Mouse (Mus musculus) limb, embryonic 14.5 days (tissue): ENCODE data around the gene Atg4a-ps. TPM values are rescaled to one million over a fixed set of nuclear protein-coding genes. Genes with fewer than 3 reads are reported as not detected.

Experiments used
- ATAC-seq: fragments of 200-750 bp; cut with Nextera tagmentation; 2 replicates; pipeline ENCODE4 v1.8.0; 2017; ENCODE audit warnings: low read depth, moderate number of reproducible peaks, moderate TSS enrichment; ENCODE audit not compliant: low FRiP score
- DNase-seq: peaks from one replicate; pipeline ENCODE4 v3.0.0-alpha.2; 2015; ENCODE audit warnings: low spot score
- H3K27ac ChIP-seq: fragments of 300-500 bp; sonication (generic); replicated peaks from 2 replicates; pipeline ENCODE4 v1.5.1; 2014; ENCODE audit warnings: low read depth, mild to moderate bottlenecking, low read length, moderate library complexity, mixed read lengths
- H3K27me3 ChIP-seq: fragments of 300-500 bp; sonication (generic); 2 replicates; pipeline ENCODE4 v1.6.1; 2014; ENCODE audit warnings: low read length, mixed read lengths; ENCODE audit not compliant: control insufficient read depth, insufficient read depth
- H3K36me3 ChIP-seq: fragments of 300-500 bp; sonication (generic); 2 replicates; pipeline ENCODE4 v1.6.1; 2014; ENCODE audit warnings: mild to moderate bottlenecking, low read length, moderate library complexity, mixed read lengths; ENCODE audit not compliant: control insufficient read depth, insufficient read depth
- H3K4me1 ChIP-seq: fragments of 300-500 bp; sonication (generic); 2 replicates; pipeline ENCODE4 v1.6.1; 2014; ENCODE audit warnings: antibody characterized with exemption, low read length, mixed read lengths; ENCODE audit not compliant: control insufficient read depth, insufficient read depth
- H3K4me2 ChIP-seq: fragments of 300-500 bp; sonication (generic); replicated peaks from 2 replicates; pipeline ENCODE4 v1.6.1; 2014; ENCODE audit warnings: low read depth, mild to moderate bottlenecking, low read length, moderate library complexity; ENCODE audit not compliant: severe bottlenecking
- H3K4me3 ChIP-seq: fragments of 300-500 bp; sonication (generic); replicated peaks from 2 replicates; pipeline ENCODE4 v1.5.1; 2014; ENCODE audit warnings: low read length
- H3K9ac ChIP-seq: fragments of 300-500 bp; sonication (generic); 2 replicates; pipeline ENCODE4 v1.6.1; 2014; ENCODE audit warnings: mild to moderate bottlenecking, low read depth, low read length, moderate library complexity; ENCODE audit not compliant: severe bottlenecking
- H3K9me3 ChIP-seq: fragments of 300-500 bp; sonication (generic); 2 replicates; pipeline ENCODE4 v1.6.1; 2016; ENCODE audit warnings: low read length; ENCODE audit not compliant: control insufficient read depth
- POLR2A ChIP-seq: fragments of 200-500 bp; IDR thresholded peaks from 2 replicates; pipeline ENCODE4 v1.8.0; 2012; ENCODE audit warnings: inconsistent platforms, mild to moderate bottlenecking, moderate library complexity, borderline replicate concordance; ENCODE audit not compliant: insufficient read depth, insufficient read length; ENCODE audit errors: extremely low read depth
- WGBS: fragments of 180-500 bp; shearing (Covaris S2); extraction: QIAGEN DNeasy Blood & Tissue Kit; methylation state at CpG from one replicate; pipeline ENCODE4 v1.1.7; 2014; 5-methylcytosine and 5-hydroxymethylcytosine counted together
- polyA plus RNA-seq, 2 experiments: library from polyadenylated mRNA; depleted of rRNA in 1 of 2; stranded (reverse) in 1 of 2; unstranded in 1 of 2; fragments of >200 nt; fragmentation: Nextera tagmentation in 1 of 2; extraction: Ambion mirVana in 1 of 2; gene quantifications; 2 replicates each; pipeline versions ENCODE4 v1.2.1 to v1.2.3; 2012 to 2014

Atg4a-ps gene
- polyA plus RNA-seq, 2 experiments: 0.11 to 0.36 TPM

DNA sequence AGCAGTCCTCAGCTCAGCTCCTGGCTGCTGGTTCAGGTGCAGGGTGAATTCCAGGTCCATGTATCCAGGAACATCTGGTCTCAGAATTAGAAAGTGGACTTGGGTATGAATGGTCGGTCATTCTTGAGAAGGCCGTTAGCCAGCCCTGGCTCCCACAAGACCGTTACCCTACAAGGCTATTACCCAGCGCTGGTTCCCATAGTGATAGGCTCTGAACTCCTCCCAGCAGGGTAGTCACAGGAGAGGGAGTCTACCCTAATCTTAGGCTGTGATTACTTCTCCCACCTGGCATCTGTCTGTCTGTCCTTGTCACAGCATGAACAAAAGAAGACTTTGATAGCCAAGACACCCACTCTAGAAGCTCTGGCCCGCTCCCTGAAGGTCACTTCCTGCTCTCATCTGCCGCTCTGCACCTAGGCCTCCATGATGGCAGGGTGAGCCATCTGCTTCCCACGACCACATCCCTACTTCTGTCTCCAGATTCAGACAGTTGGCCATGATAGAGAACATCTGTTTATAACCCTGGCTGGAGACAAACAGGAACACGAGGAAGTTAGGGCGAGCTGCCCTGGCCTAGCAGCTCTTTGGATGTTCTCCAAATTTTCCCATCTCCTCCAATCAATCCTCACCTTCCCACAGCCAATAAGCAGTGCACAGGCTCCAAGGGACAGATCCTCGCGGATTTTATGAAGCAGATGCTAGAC is 1.4 kb upstream of the Atg4a-ps start:
- Histone ChIP-seq H3K9me3 (no peaks in the 10 kb centered on the region), H3K4me1 (no peaks in the 10 kb centered on the region), H3K4me2 (no peak overlapping the region), H3K27ac (no peak overlapping the region), H3K36me3 (no peaks in the 10 kb centered on the region), H3K27me3 (no peaks in the 10 kb centered on the region), H3K9ac (no peak overlapping the region), H3K4me3 (no peak overlapping the region)
- ATAC-seq (no peak), DNase-seq (no peak)
- no peak for TF ChIP-seq POLR2A
- 73% methylated on average over 11 of the region's 11 CpGs for WGBS

DNA sequence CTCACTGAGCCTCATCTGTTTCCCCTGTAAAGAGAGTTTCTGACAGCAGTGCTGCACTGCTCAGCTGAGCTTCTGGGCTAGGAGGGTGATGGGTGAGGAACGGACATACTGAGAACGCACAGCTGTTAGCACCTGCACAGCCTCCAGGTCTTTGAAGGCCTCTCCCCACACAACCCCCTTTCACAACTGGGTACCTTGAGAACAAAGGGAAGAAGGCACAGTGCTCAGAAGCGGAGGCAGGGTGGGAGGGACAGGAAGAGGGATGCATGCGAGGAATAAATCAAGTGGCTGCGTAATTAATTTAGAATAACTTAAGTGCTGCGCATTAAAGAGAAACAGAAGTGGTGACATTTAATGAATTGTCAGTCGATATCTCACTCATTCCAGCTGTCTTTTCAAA is 4.6 kb downstream of the Atg4a-ps start:
- DNase-seq: no peak
- Histone ChIP-seq H3K9me3 (no peaks in the 10 kb centered on the region), H3K4me2 (no peak overlapping the region), H3K27ac (no peak overlapping the region), H3K4me3 (no peak overlapping the region), H3K4me1 (no peaks in the 10 kb centered on the region), H3K27me3 (no peaks in the 10 kb centered on the region), H3K36me3 (no peaks in the 10 kb centered on the region), H3K9ac (no peak overlapping the region)
- TF ChIP-seq POLR2A: no peak
- 43% methylated on average over 7 of the region's 7 CpGs for WGBS
- no peak for ATAC-seq

DNA sequence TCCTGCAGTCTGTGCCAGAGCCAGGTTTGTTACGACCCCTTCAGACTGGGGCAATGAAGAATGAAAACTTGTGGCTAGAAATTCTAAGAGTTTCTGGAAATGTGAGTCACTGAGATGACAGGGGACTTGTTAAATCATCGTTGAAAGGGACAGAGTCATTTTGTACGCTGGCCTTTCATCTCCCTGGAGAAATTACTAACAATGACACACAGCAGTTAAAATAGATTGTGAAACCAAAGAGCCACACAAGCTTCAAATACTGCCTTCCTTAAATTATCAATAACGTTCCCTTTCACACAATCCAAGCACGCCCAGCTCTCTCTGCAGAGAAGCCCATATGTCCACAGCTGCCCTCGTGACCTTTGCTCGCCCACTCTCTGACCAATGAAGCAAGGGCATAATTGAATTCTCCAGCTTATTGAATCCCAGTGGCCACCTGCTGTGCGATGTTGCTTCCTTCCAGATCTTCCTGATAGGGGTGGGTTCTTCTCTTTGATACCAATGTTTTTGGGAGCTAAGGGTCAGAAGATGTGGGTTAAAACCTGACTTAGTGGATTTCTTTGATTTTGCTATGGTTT is 5.6 kb downstream of the Atg4a-ps start:
- ATAC-seq (no peak), DNase-seq (no peak)
- Histone ChIP-seq H3K9ac (no peak overlapping the region), H3K4me3 (no peak overlapping the region), H3K36me3 (no peaks in the 10 kb centered on the region), H3K4me2 (no peak overlapping the region), H3K9me3 (no peaks in the 10 kb centered on the region), H3K27ac (no peak overlapping the region), H3K4me1 (no peaks in the 10 kb centered on the region), H3K27me3 (no peaks in the 10 kb centered on the region)
- no peak for TF ChIP-seq POLR2A
- WGBS: 54% methylated on average over 8 of the region's 8 CpGs

DNA sequence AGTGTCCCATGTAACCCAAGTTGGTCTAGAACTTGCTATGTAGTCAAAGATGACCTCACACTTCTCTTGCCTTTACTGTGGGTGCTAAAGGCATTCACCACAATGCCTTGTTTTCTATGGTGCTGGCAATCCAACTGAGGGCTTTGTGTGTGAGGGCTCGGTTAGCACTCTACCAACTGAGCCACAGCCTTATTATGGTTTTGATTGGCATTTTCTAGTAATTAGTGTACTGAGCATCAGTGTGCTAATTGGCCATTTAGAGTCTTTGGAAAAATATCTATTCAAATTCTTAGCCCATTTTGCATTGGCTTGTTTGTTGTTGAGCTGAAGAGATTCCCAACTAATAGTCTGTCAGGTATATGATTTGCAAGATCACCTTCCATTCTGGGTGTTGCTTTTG is 8.2 kb downstream of the Atg4a-ps start:
- H3K36me3 ChIP-seq: no peaks in the 10 kb centered on the region
- H3K27me3 ChIP-seq: no peaks in the 10 kb centered on the region
- H3K27ac ChIP-seq: no peak overlapping the region
- ATAC-seq (no peak), DNase-seq (no peak)
- no peaks in the 10 kb centered on the region for H3K9me3 ChIP-seq
- no peak overlapping the region for H3K4me2 ChIP-seq
- no peak overlapping the region for H3K9ac ChIP-seq
- H3K4me3 ChIP-seq: no peak overlapping the region
- WGBS: 78% methylated on average over 1 of the region's 1 CpGs
- no peak for TF ChIP-seq POLR2A
- no peaks in the 10 kb centered on the region for H3K4me1 ChIP-seq

DNA sequence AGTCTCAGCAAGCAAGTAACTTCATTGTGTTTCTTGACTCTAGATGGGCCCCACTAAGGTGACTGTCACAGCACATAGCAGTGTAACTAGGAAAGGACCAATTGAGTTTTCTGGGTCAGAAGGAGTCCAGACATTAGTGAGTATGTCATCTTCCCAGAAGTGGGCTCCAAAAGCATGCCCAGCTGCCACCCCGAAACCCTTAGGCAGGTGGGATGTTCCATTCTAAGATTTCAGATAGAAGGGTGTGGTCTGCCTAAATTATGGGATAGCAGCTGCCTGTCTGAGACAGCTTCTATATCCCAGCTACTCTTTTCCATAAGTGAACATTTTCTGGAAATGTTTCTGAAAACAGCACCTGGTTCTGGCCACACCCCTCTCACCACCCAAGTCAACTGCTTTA is 11.6 kb downstream of the Atg4a-ps start:
- no peaks in the 10 kb centered on the region for H3K9me3 ChIP-seq
- no peaks in the 10 kb centered on the region for H3K27me3 ChIP-seq
- TF ChIP-seq POLR2A: no peak
- no peak overlapping the region for H3K4me3 ChIP-seq
- H3K9ac ChIP-seq: no peak overlapping the region
- no peak overlapping the region for H3K27ac ChIP-seq
- no peak overlapping the region for H3K4me2 ChIP-seq
- 85% methylated on average over 1 of the region's 1 CpGs for WGBS
- H3K36me3 ChIP-seq: no peaks in the 10 kb centered on the region
- H3K4me1 ChIP-seq: no peaks in the 10 kb centered on the region
- ATAC-seq (no peak), DNase-seq (no peak)
